32 mouse cellular contexts compared by ENCODE assay signal in genomic region chr5:92230306-92230705, GRCm38 (mm10). TPM values are rescaled to one million over a fixed set of nuclear protein-coding genes. Genes with fewer than 3 reads are reported as not detected.
DNase-seq lines count a peak whose midpoint lies in the region; ATAC-seq lines count a peak whose summit lies in the region.
"Had no signal": no experiment of that assay in that cellular context is flagged by ENCODE, and none has a peak within 500 bp of the region (broad histone marks: within the 10 kb centered on the region; RNA-seq: fewer than 3 reads in every experiment).

No protein-coding gene starts in this region.

- H3K4me2 ChIP-seq in heart, embryonic 11.5 days: no peak overlapping the region
- H3K4me2 ChIP-seq: embryonic facial prominence, embryonic 13.5 days; heart, embryonic 13.5 days; hindbrain, embryonic 13.5 days; intestine, embryonic 15.5 days had no signal

- no peaks in the 10 kb centered on the region for H3K36me3 ChIP-seq in heart, embryonic 11.5 days (ENCODE audit: control insufficient read depth, insufficient read depth, low read length)
- H3K36me3 ChIP-seq: embryonic facial prominence, embryonic 10.5 days; embryonic facial prominence, embryonic 13.5 days; heart, embryonic 13.5 days; hindbrain, embryonic 10.5 days; hindbrain, embryonic 13.5 days; intestine, embryonic 15.5 days had no signal

- no peaks in the 10 kb centered on the region for H3K4me1 ChIP-seq in heart, embryonic 11.5 days (ENCODE audit: control insufficient read depth, insufficient read depth, low read length)
- H3K4me1 ChIP-seq: embryonic facial prominence, embryonic 13.5 days; heart, embryonic 13.5 days; hindbrain, embryonic 13.5 days; intestine, embryonic 15.5 days had no signal

- no peak for ATAC-seq in heart, embryonic 11.5 days (replicated peaks; ENCODE audit: insufficient number of reproducible peaks, low FRiP score, low TSS enrichment)
- ATAC-seq in erythroid progenitor cell, adult 5-6 weeks (replicated peaks; ENCODE audit: low FRiP score, poor library complexity, severe bottlenecking): no peak
- ATAC-seq: forebrain, embryonic 14.5 days; forebrain, postnatal 0 days; hindbrain, embryonic 16.5 days; intestine, embryonic 15.5 days had no signal

- H3K27me3 ChIP-seq in heart, embryonic 11.5 days (ENCODE audit: control insufficient read depth, insufficient read depth, low read length): no peaks in the 10 kb centered on the region
- H3K27me3 ChIP-seq: embryonic facial prominence, embryonic 13.5 days; heart, embryonic 13.5 days; hindbrain, embryonic 13.5 days; intestine, embryonic 15.5 days had no signal

- DNase-seq in heart, adult 11 months: peak; percentile 83
- peak; percentile 25 for DNase-seq in thymus, postnatal 0 days (ENCODE audit: low spot score)
- no peak for DNase-seq in thymus, postnatal 25 days
- peak; percentile 35 for DNase-seq in ZHBTc4 (ENCODE audit: low read depth, low spot score)
- DNase-seq: adrenal gland, adult 2 months; adrenal gland, postnatal 14 days; cerebellum, adult 11 months; cerebellum, adult 2 months; cerebellum, adult 9-11 months; cerebellum, postnatal 25 days; forebrain, postnatal 0 days; gastrocnemius, adult 2 months; gastrocnemius, postnatal 14 days; heart, adult 18-20 months; heart, postnatal 36 days; kidney, adult 11 months had no signal

- WGBS in heart, embryonic 11.5 days (ENCODE audit: insufficient replicate concordance): 76% methylated on average over 11 of the region's 11 CpGs

- H3K27ac ChIP-seq in heart, embryonic 11.5 days (ENCODE audit: low read depth, low read length): no peak overlapping the region
- H3K27ac ChIP-seq: embryonic facial prominence, embryonic 10.5 days; embryonic facial prominence, embryonic 13.5 days; gastrocnemius, adult 2 months; heart, embryonic 13.5 days; hindbrain, embryonic 10.5 days; hindbrain, embryonic 13.5 days; intestine, embryonic 15.5 days had no signal

- no peak overlapping the region for H3K9ac ChIP-seq in heart, embryonic 11.5 days (ENCODE audit: low read depth, low read length)
- H3K9ac ChIP-seq: embryonic facial prominence, embryonic 13.5 days; forebrain, postnatal 0 days; heart, embryonic 13.5 days; hindbrain, embryonic 13.5 days; intestine, embryonic 15.5 days had no signal

- no peak overlapping the region for H3K4me3 ChIP-seq in heart, embryonic 11.5 days (ENCODE audit: low read depth, low read length)
- H3K4me3 ChIP-seq: embryonic facial prominence, embryonic 10.5 days; embryonic facial prominence, embryonic 13.5 days; erythroblast, embryonic 14.5 days; gastrocnemius, adult 2 months; heart, embryonic 13.5 days; hindbrain, embryonic 10.5 days; hindbrain, embryonic 13.5 days; intestine, embryonic 15.5 days had no signal

- H3K9me3 ChIP-seq in heart, embryonic 11.5 days (replicated peaks; ENCODE audit: control insufficient read depth, low read length): no peaks in the 10 kb centered on the region
- H3K9me3 ChIP-seq: embryonic facial prominence, embryonic 10.5 days; embryonic facial prominence, embryonic 13.5 days; heart, embryonic 13.5 days; hindbrain, embryonic 10.5 days; hindbrain, embryonic 13.5 days; intestine, embryonic 15.5 days had no signal

RNA-seq across cellular contexts. Expression of gene U90926, which starts 15.1 kb away (rescaled TPM):
- polyA plus RNA-seq in heart, embryonic 11.5 days (2014; fragmentation: Nextera tagmentation; extraction: Ambion mirVana): not detected in 2 replicates
- polyA plus RNA-seq in thymus, postnatal 0 days (2015; fragmentation: Nextera tagmentation; extraction: Ambion mirVana): 0.48 and 0.63 TPM in 2 replicates
- not detected in 2 replicates for total RNA-seq in erythroid progenitor cell, adult 5-6 weeks (2015; ENCODE audit: low replicate concordance)
- total RNA-seq in erythroid progenitor cell, adult 5-6 weeks (2017; ENCODE audit: low replicate concordance): not detected in 2 replicates
- total RNA-seq: adrenal gland, adult 2 months; adrenal gland, postnatal 14 days; common myeloid progenitor, adult 5-6 weeks; forebrain, postnatal 0 days; gastrocnemius, adult 2 months; gastrocnemius, postnatal 14 days; gastrocnemius, postnatal 4 days; heart, adult 18-20 months; heart, postnatal 36 days had no signal
- polyA plus RNA-seq: adrenal gland, adult 2 months; cerebellum, adult 2 months; embryonic facial prominence, embryonic 10.5 days; embryonic facial prominence, embryonic 13.5 days; erythroblast, embryonic 14.5 days; forebrain, embryonic 11.5 days; forebrain, embryonic 14.5 days; forebrain, postnatal 0 days; frontal cortex, adult 2 months; heart, embryonic 13.5 days; heart, postnatal 0 days; hindbrain, embryonic 10.5 days; hindbrain, embryonic 13.5 days; hindbrain, embryonic 16.5 days; intestine, embryonic 15.5 days had no signal

RNA-seq across cellular contexts. Expression of gene Ppef2, which starts 25.8 kb away (rescaled TPM):
- polyA plus RNA-seq in heart, embryonic 11.5 days (2014; fragmentation: Nextera tagmentation; extraction: Ambion mirVana): 0.26 TPM in 1 of 2 replicates, not detected in the other
- 1.1 and 1.5 TPM in 2 replicates for polyA plus RNA-seq in thymus, postnatal 0 days (2015; fragmentation: Nextera tagmentation; extraction: Ambion mirVana)
- total RNA-seq in erythroid progenitor cell, adult 5-6 weeks (2015; ENCODE audit: low replicate concordance): not detected in 2 replicates
- total RNA-seq in erythroid progenitor cell, adult 5-6 weeks (2017; ENCODE audit: low replicate concordance): not detected in 2 replicates
- total RNA-seq: common myeloid progenitor, adult 5-6 weeks; gastrocnemius, adult 2 months; heart, adult 18-20 months; heart, postnatal 36 days had no signal
- polyA plus RNA-seq: erythroblast, embryonic 14.5 days; forebrain, embryonic 11.5 days; heart, embryonic 13.5 days; heart, postnatal 0 days had no signal

RNA-seq across cellular contexts. Expression of gene Naaa, which starts 47.7 kb away (rescaled TPM):
- 6.9 and 8.4 TPM in 2 replicates for polyA plus RNA-seq in heart, embryonic 11.5 days (2014; fragmentation: Nextera tagmentation; extraction: Ambion mirVana)
- 12.6 and 13.4 TPM in 2 replicates for polyA plus RNA-seq in thymus, postnatal 0 days (2015; fragmentation: Nextera tagmentation; extraction: Ambion mirVana)
- 8.8 and 26.7 TPM in 2 replicates for total RNA-seq in erythroid progenitor cell, adult 5-6 weeks (2015; ENCODE audit: low replicate concordance)
- 7.8 and 8.3 TPM in 2 replicates for total RNA-seq in erythroid progenitor cell, adult 5-6 weeks (2017; ENCODE audit: low replicate concordance)
